Mouse (Mus musculus) stomach, postnatal 0 days (tissue): ENCODE measurements around the gene Mdga1. TPM values are rescaled to one million over a fixed set of nuclear protein-coding genes. Genes with fewer than 3 reads are reported as not detected.

Source experiments
- ATAC-seq: fragments of 200-750 bp; cut with Nextera tagmentation; 2 replicates; pipeline ENCODE4 v1.8.0; 2017; ENCODE audit not compliant: low FRiP score, low TSS enrichment
- DNase-seq: peaks from one replicate; pipeline ENCODE4 v3.0.0-alpha.2; 2016; ENCODE audit warnings: low spot score
- H3K27ac ChIP-seq: fragments of 300-500 bp; sonication (generic); replicated peaks from 2 replicates; pipeline ENCODE4 v1.5.1; 2014; ENCODE audit warnings: mild to moderate bottlenecking, control low read depth
- H3K27me3 ChIP-seq: fragments of 300-500 bp; sonication (generic); 2 replicates; pipeline ENCODE4 v1.6.1; 2014; ENCODE audit warnings: low read length; ENCODE audit not compliant: control insufficient read depth, insufficient read depth
- H3K36me3 ChIP-seq: fragments of 300-500 bp; sonication (generic); 2 replicates; pipeline ENCODE4 v1.6.1; 2014; ENCODE audit warnings: low read length, mixed read lengths; ENCODE audit not compliant: control insufficient read depth, insufficient read depth
- H3K4me1 ChIP-seq: fragments of 300-500 bp; sonication (generic); replicated peaks from 2 replicates; pipeline ENCODE4 v1.6.1; 2014; ENCODE audit warnings: antibody characterized with exemption; ENCODE audit not compliant: control insufficient read depth, insufficient read depth
- H3K4me2 ChIP-seq: fragments of 300-500 bp; sonication (generic); replicated peaks from 2 replicates; pipeline ENCODE4 v1.6.1; 2014; ENCODE audit warnings: low read depth, mild to moderate bottlenecking, control low read depth, moderate library complexity
- H3K4me3 ChIP-seq: fragments of 300-500 bp; sonication (generic); 2 replicates; pipeline ENCODE4 v1.5.1; 2014; ENCODE audit warnings: low read depth, low read length, control low read depth
- H3K9ac ChIP-seq: fragments of 300-500 bp; sonication (generic); 2 replicates; pipeline ENCODE4 v1.6.1; 2014; ENCODE audit warnings: mild to moderate bottlenecking, low read length, control low read depth, mixed read lengths
- H3K9me3 ChIP-seq: fragments of 300-500 bp; sonication (generic); 2 replicates; pipeline ENCODE4 v1.6.1; 2016; ENCODE audit warnings: low read length; ENCODE audit not compliant: control insufficient read depth
- CTCF ChIP-seq: IDR thresholded peaks from 2 replicates; pipeline ENCODE4 v1.5.1; 2016; ENCODE audit warnings: antibody characterized with exemption, low read depth, mild to moderate bottlenecking, moderate library complexity
- EP300 ChIP-seq: optimal IDR thresholded peaks from 2 replicates; pipeline ENCODE3; 2016; ENCODE audit warnings: antibody characterized with exemption
- WGBS: fragments of 180-500 bp; shearing (Covaris S2); extraction: QIAGEN DNeasy Blood & Tissue Kit; methylation state at CpG from one replicate; pipeline ENCODE4 v1.1.7; 2014; 5-methylcytosine and 5-hydroxymethylcytosine counted together
- polyA plus RNA-seq: library from polyadenylated mRNA; unstranded; fragments of >200 nt; fragmentation: Nextera tagmentation; extraction: Ambion mirVana; gene quantifications from 2 replicates; pipeline ENCODE4 v1.2.1, GENCODE M21; 2015

Gene Mdga1
- polyA plus RNA-seq, 1 experiment from 2014 or later: 2.1 TPM

- ATAC-seq (0 out of 2 replicates have a peak, but pooled peaks have one; percentile 33), DNase-seq (peak; percentile 43)
- H3K27me3 ChIP-seq: no peaks in the 10 kb centered on the region
- TF ChIP-seq CTCF (no peak), EP300 (no peak)
- H3K4me2 ChIP-seq: no peak overlapping the region
- WGBS: 46% methylated on average over 16 of the region's 16 CpGs
- H3K4me1 ChIP-seq: no peaks in the 10 kb centered on the region
- H3K9me3 ChIP-seq: no peaks in the 10 kb centered on the region
- no peak overlapping the region for H3K9ac ChIP-seq
- H3K36me3 ChIP-seq: no peaks in the 10 kb centered on the region
- H3K4me3 ChIP-seq: no peak overlapping the region
- no peak overlapping the region for H3K27ac ChIP-seq
These were observed 67.3 kb downstream of the Mdga1 start for GRCm38 (mm10) chr17:29902406-29903155.

- Histone ChIP-seq H3K4me2 (no peak overlapping the region), H3K27ac (no peak overlapping the region), H3K9me3 (no peaks in the 10 kb centered on the region), H3K36me3 (no peaks in the 10 kb centered on the region), H3K27me3 (no peaks in the 10 kb centered on the region), H3K9ac (no peak overlapping the region), H3K4me1 (no peaks in the 10 kb centered on the region), H3K4me3 (no peak overlapping the region)
- DNase-seq (no peak), ATAC-seq (no peak)
- TF ChIP-seq CTCF (no peak), EP300 (no peak)
- 84% methylated on average over 5 of the region's 5 CpGs for WGBS
These were observed 69.6 kb downstream of the Mdga1 start for GRCm38 (mm10) chr17:29900289-29900688.

GRCm38 (mm10) chr17:29896181-29897054, 73.5 kb downstream of the Mdga1 start:
- Histone ChIP-seq H3K36me3 (no peaks in the 10 kb centered on the region), H3K27me3 (no peaks in the 10 kb centered on the region), H3K4me3 (no peak overlapping the region), H3K4me2 (no peak overlapping the region), H3K9me3 (no peaks in the 10 kb centered on the region), H3K4me1 (no peaks in the 10 kb centered on the region), H3K27ac (no peak overlapping the region), H3K9ac (no peak overlapping the region)
- TF ChIP-seq CTCF (peak; percentile 72), EP300 (no peak)
- peak; percentile 68 for DNase-seq
- ATAC-seq: peak; percentile 68; the same call in 1 of the 2 replicates
- 31% methylated on average over 6 of the region's 7 CpGs for WGBS

- H3K4me2 ChIP-seq: no peak overlapping the region
- ATAC-seq (no peak), DNase-seq (no peak)
- 83% methylated on average over 5 of the region's 5 CpGs for WGBS
- no peaks in the 10 kb centered on the region for H3K36me3 ChIP-seq
- no peaks in the 10 kb centered on the region for H3K9me3 ChIP-seq
- TF ChIP-seq EP300 (no peak), CTCF (no peak)
- H3K27ac ChIP-seq: no peak overlapping the region
- H3K9ac ChIP-seq: no peak overlapping the region
- no peak overlapping the region for H3K4me3 ChIP-seq
- H3K27me3 ChIP-seq: no peaks in the 10 kb centered on the region
- H3K4me1 ChIP-seq: no peaks in the 10 kb centered on the region
These were observed 74.3 kb downstream of the Mdga1 start for GRCm38 (mm10) chr17:29895566-29895965.

- TF ChIP-seq CTCF (no peak), EP300 (no peak)
- H3K27ac ChIP-seq: no peak overlapping the region
- no peak overlapping the region for H3K9ac ChIP-seq
- ATAC-seq (no peak), DNase-seq (no peak)
- no peak overlapping the region for H3K4me2 ChIP-seq
- no peaks in the 10 kb centered on the region for H3K9me3 ChIP-seq
- H3K4me3 ChIP-seq: no peak overlapping the region
- H3K4me1 ChIP-seq: no peaks in the 10 kb centered on the region
- 95% methylated on average over 5 of the region's 5 CpGs for WGBS
- H3K36me3 ChIP-seq: no peaks in the 10 kb centered on the region
- no peaks in the 10 kb centered on the region for H3K27me3 ChIP-seq
These were observed 74.9 kb downstream of the Mdga1 start for GRCm38 (mm10) chr17:29894965-29895364.
